Mouse (Mus musculus) heart, adult 2 months (tissue): Measurements from ENCODE around the gene Gzmb. TPM values are rescaled to one million over a fixed set of nuclear protein-coding genes. Genes with fewer than 3 reads are reported as not detected.
"Not testable (repeated sequence)": the region's sequence is repeated elsewhere in the genome, so short reads cannot be mapped to it uniquely, and the experiment has no call there.

ENCODE experiments used
- DNase-seq, 2 experiments: peaks; one replicate each; pipeline ENCODE4 v3.0.0; 2021
- H3K27ac ChIP-seq: fragments of 200-600 bp; 2 replicates; pipeline ENCODE4 v1.8.1; 2022
- H3K27me3 ChIP-seq: fragments of 200-500 bp; 2 replicates; pipeline ENCODE4 v1.6.1; 2012; ENCODE audit warnings: mild to moderate bottlenecking, low read length, inconsistent platforms, mixed read lengths; ENCODE audit not compliant: control insufficient read depth, insufficient read depth
- H3K36me3 ChIP-seq: fragments of 200-500 bp; 2 replicates; pipeline ENCODE4 v1.6.1; 2012; ENCODE audit warnings: low read length, inconsistent platforms; ENCODE audit not compliant: control insufficient read depth, insufficient read depth
- H3K4me1 ChIP-seq: fragments of 200-500 bp; 2 replicates; pipeline ENCODE4 v1.6.1; 2011; ENCODE audit warnings: low read length; ENCODE audit not compliant: control insufficient read depth, insufficient read depth
- H3K4me3 ChIP-seq: fragments of 200-600 bp; 2 replicates; pipeline ENCODE4 v1.8.1; 2022
- H3K79me2 ChIP-seq: fragments of 200-500 bp; replicated peaks from 2 replicates; pipeline ENCODE4 v1.6.1; 2012; ENCODE audit warnings: mild to moderate bottlenecking, inconsistent platforms, low read length, moderate library complexity, mixed read lengths; ENCODE audit not compliant: control insufficient read depth, insufficient read depth
- H3K9ac ChIP-seq: fragments of 200-500 bp; 2 replicates; pipeline ENCODE4 v1.6.1; 2012; ENCODE audit warnings: low read depth, mild to moderate bottlenecking, control low read depth, inconsistent platforms, low read length, mixed read lengths
- CTCF ChIP-seq: fragments of 200-600 bp; IDR thresholded peaks from 2 replicates; pipeline ENCODE4 v1.8.1; 2022; ENCODE audit warnings: antibody characterized with exemption, mild to moderate bottlenecking, moderate library complexity
- EP300 ChIP-seq: fragments of 200-500 bp; IDR thresholded peaks from 2 replicates; pipeline ENCODE4 v1.6.1; 2011; ENCODE audit warnings: low read depth, low read length, control low read depth; ENCODE audit not compliant: insufficient read depth
- POLR2A ChIP-seq: fragments of 200-500 bp; IDR thresholded peaks from 2 replicates; pipeline ENCODE4 v1.6.1; 2011; ENCODE audit warnings: mild to moderate bottlenecking, low read depth, low read length, control low read depth; ENCODE audit not compliant: insufficient read depth
- WGBS: fragments of 180-500 bp; shearing (Covaris S2); methylation state at CpG from one replicate; pipeline ENCODE4 v1.1.7; 2018; 5-methylcytosine and 5-hydroxymethylcytosine counted together
- intact Hi-C: fragments of 180-260 bp; cut with DNase I; formaldehyde crosslinking; loops from one replicate; pipeline ENCODE4 v1.15.1; 2025
- long read RNA-seq: library from polyadenylated mRNA; stranded (forward); transcript quantifications from one replicate; pipeline ENCODE4 v2.0.0, GENCODE M21; 2021
- polyA plus RNA-seq: library from polyadenylated mRNA; depleted of rRNA; stranded (reverse); fragments of >200 nt; gene quantifications from 2 replicates; pipeline ENCODE4 v1.2.3, GENCODE M21; 2012; rRNA removed
- total RNA-seq, 2 experiments: library from RNA; stranded (reverse); gene quantifications; 2 replicates each; pipeline ENCODE4 v1.2.3; 2021

Gene Gzmb
- total RNA-seq = under 1 TPM; 0.23 to 0.36 TPM
- polyA plus RNA-seq = 0.64 TPM in 1 of 2 replicates, not detected in the other
- long read RNA-seq = 0 reads

GRCm38 (mm10) chr14:56262153-56262552 lies at the start of gene Gzmb:
Gene Gzmb (minus strand): TSS chr14:56262260.
- no peak for TF ChIP-seq EP300
- TF ChIP-seq CTCF = no peak
- TF ChIP-seq POLR2A = no peak
- Histone ChIP-seq H3K27ac (no peak within 1 kb of the TSS), H3K27me3 (no peaks in the 10 kb centered on the region), H3K4me3 (no peak within 1 kb of the TSS), H3K4me1 (no peaks in the 10 kb centered on the region), H3K9ac (no peak within 1 kb of the TSS), H3K79me2 (no peaks in the 10 kb centered on the region), H3K36me3 (no peaks in the 10 kb centered on the region)
- intact Hi-C loops = no loop called here
- 83% methylated on average over 5 of the region's 5 CpGs for WGBS
- no peak for DNase-seq

DNA sequence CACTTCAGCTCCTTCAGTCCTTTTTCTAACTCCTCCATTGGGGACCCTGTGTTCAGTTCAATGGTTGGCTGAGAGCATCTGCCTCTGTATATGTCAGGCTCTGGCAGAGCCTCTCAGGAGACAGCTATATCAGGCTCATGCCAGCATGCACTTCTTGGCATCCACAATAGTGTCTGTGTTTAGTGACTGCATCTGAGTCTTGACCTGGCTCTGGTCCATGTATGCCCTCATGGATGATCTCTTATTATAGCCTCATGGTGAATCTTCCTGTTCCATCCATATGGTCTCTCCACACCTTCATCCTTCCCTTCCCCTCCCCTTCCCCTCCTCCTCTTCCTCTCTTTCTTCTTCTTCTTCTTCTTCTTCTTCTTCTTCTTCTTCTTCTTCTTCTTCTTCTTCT lies 49.7 kb upstream of the Gzmb start:
- H3K4me3 ChIP-seq, H3K79me2 ChIP-seq, H3K27me3 ChIP-seq, DNase-seq, intact Hi-C loops, H3K9ac ChIP-seq, H3K4me1 ChIP-seq, H3K36me3 ChIP-seq, H3K27ac ChIP-seq: not testable (repeated sequence)

- H3K27me3 ChIP-seq = no peaks in the 10 kb centered on the region
- no peaks in the 10 kb centered on the region for H3K36me3 ChIP-seq
- H3K79me2 ChIP-seq = no peaks in the 10 kb centered on the region
- WGBS = 71% methylated on average over 9 of the region's 9 CpGs
- intact Hi-C loops = no loop called here
- no peak overlapping the region for H3K4me3 ChIP-seq
- H3K4me1 ChIP-seq = peaks cover 1% of the 10 kb centered on the region; the same call in 1 of the 2 replicates
- TF ChIP-seq POLR2A = no peak
- no peak for TF ChIP-seq EP300
- no peak for TF ChIP-seq CTCF
- H3K27ac ChIP-seq = no peak overlapping the region
- no peak for DNase-seq
- H3K9ac ChIP-seq = no peak overlapping the region
These were observed 48.2 kb upstream of the Gzmb start for GRCm38 (mm10) chr14:56310238-56310637.

DNA sequence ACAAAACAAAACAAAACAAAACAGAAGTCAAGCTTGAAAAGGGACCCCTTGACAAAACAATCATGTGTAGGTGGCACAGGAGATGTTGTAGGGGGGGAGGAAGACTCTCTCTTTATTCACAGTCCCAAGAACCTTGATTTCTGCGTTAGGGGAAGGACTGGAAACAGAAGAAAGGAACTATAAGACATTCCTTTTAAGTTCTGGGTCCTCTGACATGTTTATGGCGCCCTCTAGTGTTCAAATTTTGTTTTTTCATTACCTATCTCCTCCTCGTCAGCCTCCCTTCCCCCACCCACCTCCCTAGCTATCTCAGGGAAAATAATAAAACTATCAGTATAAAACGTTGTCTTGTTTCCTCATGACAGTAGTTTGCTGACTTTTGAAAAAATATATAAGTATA lies 42.1 kb upstream of the Gzmb start:
- intact Hi-C loops = loop anchor here (5.0 kb wide), 1 partner anchor 97 kb away; no protein-coding TSS in a partner anchor
- H3K9ac ChIP-seq = no peak overlapping the region
- H3K4me3 ChIP-seq = no peak overlapping the region
- TF ChIP-seq EP300 (no peak), CTCF (peak; percentile 79)
- under 1% methylated on average over 4 of the region's 4 CpGs for WGBS
- no peaks in the 10 kb centered on the region for H3K36me3 ChIP-seq
- no peaks in the 10 kb centered on the region for H3K4me1 ChIP-seq
- no peaks in the 10 kb centered on the region for H3K79me2 ChIP-seq
- H3K27me3 ChIP-seq = no peaks in the 10 kb centered on the region
- no peak overlapping the region for H3K27ac ChIP-seq
- DNase-seq = no peak

GRCm38 (mm10) chr14:56303506-56304025 lies 41.5 kb upstream of the Gzmb start:
- DNase-seq = no peak
- no peak overlapping the region for H3K4me3 ChIP-seq
- no peaks in the 10 kb centered on the region for H3K79me2 ChIP-seq
- no peaks in the 10 kb centered on the region for H3K27me3 ChIP-seq
- intact Hi-C loops = loop anchor here (5.0 kb wide), 1 partner anchor 96 kb away; no protein-coding TSS in a partner anchor
- no peak overlapping the region for H3K9ac ChIP-seq
- no peaks in the 10 kb centered on the region for H3K36me3 ChIP-seq
- no peak overlapping the region for H3K27ac ChIP-seq
- TF ChIP-seq EP300 (no peak), CTCF (no peak), POLR2A (no peak)
- 49% methylated on average over 10 of the region's 10 CpGs for WGBS
- no peaks in the 10 kb centered on the region for H3K4me1 ChIP-seq

- no peak for DNase-seq
- Histone ChIP-seq H3K36me3 (no peaks in the 10 kb centered on the region), H3K27me3 (no peaks in the 10 kb centered on the region), H3K27ac (no peak overlapping the region), H3K9ac (no peak overlapping the region), H3K79me2 (no peaks in the 10 kb centered on the region), H3K4me1 (no peaks in the 10 kb centered on the region), H3K4me3 (no peak overlapping the region)
- 88% methylated on average over 3 of the region's 3 CpGs for WGBS
- TF ChIP-seq CTCF (no peak), EP300 (no peak), POLR2A (no peak)
- intact Hi-C loops = loop anchor here (5.0 kb wide), 1 partner anchor 95 kb away; no protein-coding TSS in a partner anchor
These were observed 40.0 kb upstream of the Gzmb start for GRCm38 (mm10) chr14:56302091-56302490.
